Mouse (Mus musculus) embryo, embryonic 9.5 days (tissue): Measurements from ENCODE around the gene Nr1h4.
A peak's percentile ranks its signal among the peaks of the same experiment; 100 is the strongest.

ENCODE experiments used
- DNase-seq: peaks from one replicate; pipeline ENCODE4 v3.0.0-alpha.2; 2017; ENCODE audit errors: extremely low spot score

The Nr1h4 gene

DNA sequence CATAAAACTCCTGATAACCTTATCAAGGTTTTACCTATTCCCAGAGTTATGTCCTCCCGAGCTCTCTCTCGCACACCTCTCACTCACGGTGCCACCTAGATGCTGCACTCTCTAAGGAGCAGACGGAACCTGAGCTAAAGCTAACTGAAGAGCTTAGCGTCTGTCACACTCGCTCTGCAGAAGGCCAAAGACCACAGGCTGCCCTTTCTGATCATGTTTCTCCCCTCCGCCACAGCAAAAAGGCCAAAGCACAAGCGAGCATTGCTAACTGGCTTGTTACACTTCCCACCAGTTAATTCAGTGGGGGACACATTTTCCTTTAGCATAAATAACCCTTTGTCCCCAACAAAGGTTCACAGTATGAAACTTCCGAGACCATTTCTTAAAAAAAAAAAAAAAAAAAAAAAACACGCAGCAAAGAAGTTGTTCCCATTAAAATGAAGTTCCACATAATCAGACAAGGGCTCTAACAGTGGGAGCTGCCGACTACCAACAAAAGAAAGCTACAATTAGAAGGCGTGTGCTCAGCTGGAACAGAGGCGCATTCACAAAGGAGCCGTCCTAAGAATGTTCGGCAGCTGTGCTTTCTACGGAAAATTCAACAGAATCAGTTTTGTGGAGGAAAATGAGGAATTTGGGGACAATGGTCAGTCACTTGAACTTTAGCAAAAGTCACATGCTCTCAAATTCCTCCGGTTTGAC is 98.7 kb downstream of the Nr1h4 start:
- DNase-seq: peak; percentile 36

DNA sequence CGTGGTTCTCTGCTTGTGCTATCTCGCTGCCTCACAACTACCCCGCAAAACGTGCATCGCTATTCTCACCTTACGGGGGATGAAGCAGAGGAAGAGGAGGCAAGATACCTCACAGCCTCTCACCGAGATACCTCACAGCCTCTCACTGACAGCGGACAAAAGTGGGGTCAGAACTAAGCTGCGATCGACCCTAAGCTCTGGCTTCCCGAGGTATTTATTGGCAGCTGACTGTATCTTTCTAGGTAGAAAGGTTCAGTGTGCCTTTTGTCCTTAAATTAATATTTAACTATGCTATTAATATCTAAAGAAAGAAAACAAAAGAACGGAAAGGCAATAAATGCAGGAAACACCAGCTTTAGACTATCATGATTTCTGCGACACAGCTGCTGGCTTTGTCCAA is 100.6 kb downstream of the Nr1h4 start:
- no peak for DNase-seq

- DNase-seq: no peak
Measured at GRCm38 (mm10) chr10:89430751-89431150, 102.6 kb downstream of the Nr1h4 start.

DNA sequence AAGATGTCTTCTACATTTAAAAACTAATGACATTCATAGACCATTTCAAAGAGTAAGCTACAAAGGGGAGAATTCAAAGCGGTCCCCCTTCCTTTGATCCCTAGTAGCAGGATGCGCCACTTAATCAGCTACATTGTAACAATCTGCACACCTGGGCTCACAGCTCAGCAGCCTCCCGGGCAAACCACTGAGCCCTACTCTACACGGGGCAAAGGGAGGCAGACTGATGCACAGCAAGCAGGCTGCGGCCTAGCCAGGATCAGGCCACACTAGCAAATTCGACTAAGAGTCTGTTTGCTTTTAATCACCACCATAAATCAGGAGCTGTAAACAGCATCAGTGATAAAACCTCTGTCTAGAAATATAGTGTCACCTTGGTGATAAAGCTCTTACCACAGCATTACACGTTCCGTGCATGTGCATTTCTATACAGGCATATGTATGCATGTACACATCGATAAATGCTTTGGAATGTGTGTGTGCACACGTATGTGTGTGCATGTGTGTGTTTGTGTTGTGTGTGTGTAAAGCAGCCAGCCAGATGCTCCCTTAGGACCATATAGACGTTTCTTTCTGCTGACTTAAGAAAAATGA is 108.5 kb downstream of the Nr1h4 start:
- DNase-seq: no peak

DNA sequence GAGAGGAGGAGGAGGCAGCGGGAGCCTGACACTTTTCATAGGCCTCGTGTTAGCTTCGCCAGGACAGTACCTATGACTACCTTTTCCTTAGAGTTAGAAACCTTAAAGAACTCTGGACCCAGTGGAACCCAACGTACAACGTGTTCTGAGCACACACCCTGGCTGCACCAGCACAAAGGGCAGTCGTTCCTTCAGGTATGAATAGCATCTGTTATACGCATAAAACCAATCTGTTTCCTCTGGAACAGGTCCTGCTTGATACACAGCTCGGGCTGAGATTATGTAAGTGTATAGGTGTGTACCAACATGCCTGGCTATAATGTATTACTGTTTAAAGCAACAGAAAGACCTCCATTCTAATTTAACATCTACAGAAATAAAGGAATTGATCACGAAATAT is 109.2 kb downstream of the Nr1h4 start:
- no peak for DNase-seq

- DNase-seq: no peak
Measured at GRCm38 (mm10) chr10:89423164-89423778, 110.1 kb downstream of the Nr1h4 start.

- DNase-seq: no peak
Measured at GRCm38 (mm10) chr10:89422504-89423158, 110.8 kb downstream of the Nr1h4 start.

- DNase-seq: no peak
Measured at GRCm38 (mm10) chr10:89417966-89418365, 115.4 kb downstream of the Nr1h4 start.

GRCm38 (mm10) chr10:89415478-89415877 is 117.9 kb downstream of the Nr1h4 start:
- DNase-seq: no peak

- no peak for DNase-seq
Measured at GRCm38 (mm10) chr10:89407551-89407950, 125.8 kb downstream of the Nr1h4 start.

- DNase-seq: no peak
Measured at GRCm38 (mm10) chr10:89406733-89407484, 126.5 kb downstream of the Nr1h4 start.

DNA sequence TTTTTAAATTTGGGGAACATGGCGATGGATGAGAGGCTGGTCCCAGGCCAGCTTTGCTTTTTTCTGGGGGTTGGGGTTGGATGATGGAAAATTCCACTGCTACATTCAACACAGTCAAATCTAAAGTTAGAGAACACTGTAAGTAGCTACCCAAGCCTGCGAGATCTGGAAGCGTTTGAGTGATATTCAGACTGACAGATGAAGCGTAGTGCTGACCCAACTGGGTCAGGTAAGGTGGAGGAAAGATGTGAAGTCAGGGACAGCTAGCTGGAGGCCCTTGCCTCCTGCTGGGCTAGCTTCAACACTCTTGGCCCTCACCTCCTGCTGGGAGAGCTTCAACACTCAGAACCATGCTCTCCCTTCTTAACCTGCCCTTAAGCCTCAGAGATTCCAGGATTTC is 128.4 kb downstream of the Nr1h4 start:
- no peak for DNase-seq
